7 mouse cellular contexts compared by ENCODE assay signal in the genomic region with DNA sequence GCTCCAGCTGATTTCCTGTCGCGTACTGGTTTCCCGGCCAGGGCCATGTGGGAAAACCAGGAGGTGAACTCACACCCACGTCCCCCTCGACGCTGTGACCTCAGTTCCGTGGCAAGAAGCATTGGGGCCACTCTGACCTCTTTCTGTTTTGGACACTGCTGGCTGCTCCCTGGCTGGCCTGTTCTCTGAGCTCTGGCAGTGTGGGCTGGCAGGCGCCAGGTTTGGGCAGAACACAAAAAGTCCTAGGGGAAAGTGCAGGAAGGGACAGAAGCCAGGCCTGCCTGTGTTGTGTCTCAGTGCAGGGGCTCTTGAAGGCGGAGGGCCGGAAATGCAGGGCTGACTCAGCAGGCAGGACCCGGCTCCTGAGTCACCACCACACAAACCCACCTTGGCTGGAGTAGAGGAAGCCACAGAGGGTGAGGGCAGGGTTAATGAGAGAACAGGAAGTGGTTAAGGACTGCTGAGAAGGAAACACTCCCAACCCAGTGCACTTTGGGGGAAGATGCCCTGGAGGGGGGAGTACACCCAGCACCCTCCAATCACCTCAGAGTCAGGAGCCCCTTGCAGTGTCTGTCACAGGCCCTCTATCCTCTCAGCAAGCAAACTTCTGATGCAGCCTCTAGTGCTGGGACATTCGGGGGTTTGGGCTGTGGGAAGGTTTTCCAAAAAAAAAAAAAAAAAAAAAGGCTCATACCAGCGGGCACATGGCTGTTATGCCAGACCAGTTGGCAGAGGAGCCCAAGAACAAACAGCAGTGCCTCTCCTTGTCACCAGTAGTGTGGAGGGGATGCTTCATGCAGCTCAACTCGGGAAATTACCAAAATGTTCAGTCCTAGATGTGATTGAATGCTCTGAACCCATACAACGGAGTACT. TPM values are rescaled to one million over a fixed set of nuclear protein-coding genes. Genes with fewer than 3 reads are reported as not detected.
A peak's percentile ranks its signal among the peaks of the same experiment; 100 is the strongest.
DNase-seq lines count a peak whose midpoint lies in the region; ATAC-seq and TF ChIP-seq lines count a peak whose summit lies in the region.

No protein-coding gene starts in this region.

- DNase-seq in CH12.LX (ENCODE audit: extremely low read depth) (peak; percentile 34), Patski (ENCODE audit: low read depth, low spot score) (peak; percentile 60)
- DNase-seq in kidney, postnatal 36 days = peak; percentile 61 to 72
- no peak for DNase-seq in left cerebral cortex, postnatal 4 days
- no peak for DNase-seq in forebrain, postnatal 0 days

- TF ChIP-seq POLR2A in CH12.LX (IDR thresholded peaks at IDR 0.05; ENCODE audit: low read depth, low read length) = no peak

- intact Hi-C loops in left cerebral cortex, postnatal 4 days (cut with DNase I) = no loop called here

- H3K27me3 ChIP-seq in CH12.LX (replicated peaks) (peaks cover 78% of the 10 kb centered on the region), Patski (peaks cover 6% of the 10 kb centered on the region)
- no peaks in the 10 kb centered on the region for H3K27me3 ChIP-seq in heart, embryonic 11.5 days (ENCODE audit: control insufficient read depth, insufficient read depth, low read length)
- no peaks in the 10 kb centered on the region for H3K27me3 ChIP-seq in stomach, embryonic 16.5 days (ENCODE audit: control insufficient read depth, insufficient read depth, low read length)
- H3K27me3 ChIP-seq in forebrain, postnatal 0 days (ENCODE audit: insufficient read depth, low read length) = no peaks in the 10 kb centered on the region

- H3K36me3 ChIP-seq in CH12.LX (replicated peaks in 1 of 2; ENCODE audit: control insufficient read depth in 1 of 2, insufficient read depth in 1 of 2, low read length in 1 of 2) = no peaks in the 10 kb centered on the region
- no peaks in the 10 kb centered on the region for H3K36me3 ChIP-seq in heart, embryonic 11.5 days (ENCODE audit: control insufficient read depth, insufficient read depth, low read length)
- H3K36me3 ChIP-seq in stomach, embryonic 16.5 days (ENCODE audit: control insufficient read depth, insufficient read depth, low read length) = no peaks in the 10 kb centered on the region
- H3K36me3 ChIP-seq in forebrain, postnatal 0 days (ENCODE audit: insufficient read depth) = no peaks in the 10 kb centered on the region

- in situ Hi-C loops in CH12.LX (cut with MboI; ENCODE audit: low pct_ligation_motif_present, low pct_unique_long_range_greater_than_20kb, low sequenced_read_pairs) (no loop called here), Patski (cut with MboI; ENCODE audit: low pct_unique_long_range_greater_than_20kb) (no loop called here)

- POLR2A ChIA-PET in Patski (lab: Charles Lee) = no interaction called here

- H3K4me3 ChIP-seq in CH12.LX (replicated peaks in 1 of 3; ENCODE audit: low read depth in 2 of 3, low read length in 2 of 3, poor library complexity in 1 of 3) = no peak overlapping the region
- H3K4me3 ChIP-seq in heart, embryonic 11.5 days (ENCODE audit: low read depth, low read length) = no peak overlapping the region
- no peak overlapping the region for H3K4me3 ChIP-seq in stomach, embryonic 16.5 days (replicated peaks; ENCODE audit: low read length)
- no peak overlapping the region for H3K4me3 ChIP-seq in forebrain, postnatal 0 days (ENCODE audit: low read depth, low read length)

- no peak overlapping the region for H3K9ac ChIP-seq in CH12.LX (ENCODE audit: insufficient read depth, low read depth)
- H3K9ac ChIP-seq in heart, embryonic 11.5 days (ENCODE audit: low read depth, low read length) = no peak overlapping the region
- H3K9ac ChIP-seq in stomach, embryonic 16.5 days (ENCODE audit: low read length) = no peak overlapping the region
- H3K9ac ChIP-seq in forebrain, postnatal 0 days = no peak overlapping the region

- no peak overlapping the region for H3K27ac ChIP-seq in CH12.LX (ENCODE audit: insufficient read depth, low read depth)
- H3K27ac ChIP-seq in heart, embryonic 11.5 days (ENCODE audit: low read depth, low read length) = peak overlapping the region; percentile 73
- no peak overlapping the region for H3K27ac ChIP-seq in stomach, embryonic 16.5 days (ENCODE audit: low read length)
- no peak overlapping the region for H3K27ac ChIP-seq in forebrain, postnatal 0 days (ENCODE audit: low read depth, low read length)

- no peak overlapping the region for H3K4me2 ChIP-seq in CH12.LX (ENCODE audit: insufficient read depth, low read depth, poor library complexity, severe bottlenecking)
- H3K4me2 ChIP-seq in heart, embryonic 11.5 days = no peak overlapping the region
- no peak overlapping the region for H3K4me2 ChIP-seq in stomach, embryonic 16.5 days (ENCODE audit: low read depth, low read length)
- H3K4me2 ChIP-seq in forebrain, postnatal 0 days (ENCODE audit: low read depth) = no peak overlapping the region

- H3K9me3 ChIP-seq in CH12.LX (replicated peaks; ENCODE audit: low read length) = peaks cover 10% of the 10 kb centered on the region
- H3K9me3 ChIP-seq in heart, embryonic 11.5 days (replicated peaks; ENCODE audit: control insufficient read depth, low read length) = no peaks in the 10 kb centered on the region
- H3K9me3 ChIP-seq in stomach, embryonic 16.5 days (replicated peaks; ENCODE audit: control insufficient read depth, low read length) = no peaks in the 10 kb centered on the region
- H3K9me3 ChIP-seq in forebrain, postnatal 0 days (ENCODE audit: low read length) = no peaks in the 10 kb centered on the region

- no peaks in the 10 kb centered on the region for H3K79me2 ChIP-seq in CH12.LX (replicated peaks; ENCODE audit: control insufficient read depth, extremely low read depth, insufficient read depth, poor library complexity, severe bottlenecking)

- 60% methylated on average over 15 of the region's 15 CpGs for WGBS in heart, embryonic 11.5 days (ENCODE audit: insufficient replicate concordance)
- WGBS in stomach, embryonic 16.5 days = 54% methylated on average over 15 of the region's 15 CpGs
- WGBS in forebrain, postnatal 0 days = 78% methylated on average over 15 of the region's 15 CpGs

- peak; percentile 59 for ATAC-seq in Patski
- 0 out of 2 replicates have a peak, but pooled peaks have one; percentile 15 for ATAC-seq in heart, embryonic 11.5 days (replicated peaks; ENCODE audit: insufficient number of reproducible peaks, low FRiP score, low TSS enrichment)
- ATAC-seq in stomach, embryonic 16.5 days (ENCODE audit: insufficient read depth, low FRiP score) = peak; percentile 76; the same call in 1 of the 2 replicates
- ATAC-seq in forebrain, postnatal 0 days = no peak

- peaks cover 3% of the 10 kb centered on the region in 2 experiments; a peak in 3 of 4 replicates for H3K4me1 ChIP-seq in CH12.LX (ENCODE audit: control insufficient read depth in 1 of 2, insufficient read depth in 2 of 2)
- H3K4me1 ChIP-seq in heart, embryonic 11.5 days (ENCODE audit: control insufficient read depth, insufficient read depth, low read length) = peaks cover 10% of the 10 kb centered on the region
- H3K4me1 ChIP-seq in stomach, embryonic 16.5 days (ENCODE audit: control insufficient read depth, insufficient read depth, low read length) = no peaks in the 10 kb centered on the region
- no peaks in the 10 kb centered on the region for H3K4me1 ChIP-seq in forebrain, postnatal 0 days (ENCODE audit: insufficient read depth)

- dilution Hi-C loops in CH12.LX (cut with MboI; ENCODE audit: extremely low pct_ligation_motif_present, extremely low pct_unique_long_range_greater_than_20kb, low sequenced_read_pairs) = no loop called here

- TF ChIP-seq RAD21 in CH12.LX (IDR thresholded peaks at IDR 0.05; ENCODE audit: low read depth, low read length) = no peak

- TF ChIP-seq EP300 in CH12.LX (IDR thresholded peaks at IDR 0.05; ENCODE audit: low read length) = no peak

- TF ChIP-seq CTCF in CH12.LX (conservative IDR thresholded peaks at IDR 0.05 in 1 of 2, IDR thresholded peaks at IDR 0.05 in 1 of 2; ENCODE audit: low read depth in 2 of 2, low read length in 2 of 2) (no peak), Patski (IDR thresholded peaks at IDR 0.05) (no peak)
- no peak for TF ChIP-seq CTCF in forebrain, postnatal 0 days (IDR thresholded peaks at IDR 0.05; ENCODE audit: low read depth)

- CTCF ChIA-PET in Patski (lab: Charles Lee) = interaction anchor here (1.3 kb wide), 1 partner anchor 16 kb away, joined by 3 read pairs; no protein-coding TSS in a partner anchor

TF ChIP-seq in CH12.LX, 34 proteins besides CTCF, POLR2A, EP300 and RAD21:
- TF ChIP-seq MAFK (IDR thresholded peaks at IDR 0.05; ENCODE audit: insufficient replicate concordance, low read length) (peak; percentile 32; the same call in 1 of the 2 replicates), ETS1 (conservative IDR thresholded peaks at IDR 0.05; ENCODE audit: low read depth, low read length) (no peak; the same call in 1 of the 2 replicates)

RNA-seq across cellular contexts. Expression of a gene that starts 60.0 kb away (rescaled TPM):
- total RNA-seq in CH12.LX (2012; rRNA removed) (0.04 TPM in 1 of 2 replicates, not detected in the other), CH12.LX (2014; rRNA removed) (not detected in 2 replicates)
- polyA plus RNA-seq in CH12.LX (2012; ENCODE audit: insufficient read length, low read depth) (not detected in 2 replicates), Patski (2021) (0.05 TPM)
- 0.69 and 1.2 TPM in 2 replicates for polyA plus RNA-seq in heart, embryonic 11.5 days (2014; fragmentation: Nextera tagmentation; extraction: Ambion mirVana)
- 3.4 and 4.0 TPM in 2 replicates for polyA plus RNA-seq in stomach, embryonic 16.5 days (2015; fragmentation: Nextera tagmentation; extraction: Ambion mirVana)
- under 1 TPM in 1 of 2 experiments, not detected in 1; 0.18 TPM for total RNA-seq in left cerebral cortex, postnatal 4 days (2021)
- total RNA-seq in forebrain, postnatal 0 days (2014; rRNA removed) = 0.19 TPM in 1 of 2 replicates, not detected in the other
- polyA plus RNA-seq in forebrain, postnatal 0 days (2015; fragmentation: Nextera tagmentation; extraction: Ambion mirVana) = 0.06 TPM in 1 of 2 replicates, not detected in the other

Comparison
In these comparisons a context has a peak if more than half of its experiments do, and no peak if none do; other contexts are left out.
1. DNase-seq: peak in CH12.LX (single experiment), Patski (single experiment) and kidney, postnatal 36 days (2 of 2); none in left cerebral cortex, postnatal 4 days (single experiment) and forebrain, postnatal 0 days (single experiment).